9 mouse cellular contexts compared by ENCODE assay signal in genomic region chr8:110938882-110939589, GRCm38 (mm10). TPM values are rescaled to one million over a fixed set of nuclear protein-coding genes. Genes with fewer than 3 reads are reported as not detected.
DNase-seq lines count a peak whose midpoint lies in the region; ATAC-seq lines count a peak whose summit lies in the region.
"Had no signal": no experiment of that assay in that cellular context is flagged by ENCODE, and none has a peak within 500 bp of the region (broad histone marks: within the 10 kb centered on the region; RNA-seq: fewer than 3 reads in every experiment).

No protein-coding gene starts in this region.

- DNase-seq in gastrocnemius, adult 18-20 months (ENCODE audit: low spot score), result peak; percentile 59
- DNase-seq in gastrocnemius, postnatal 14 days, result no peak
- DNase-seq in heart, postnatal 25 days (ENCODE audit: low spot score), result peak; percentile 49
- DNase-seq in left cerebral cortex, adult 9 months (ENCODE audit: low spot score in 2 of 2), result peak; percentile 76 to 82
- DNase-seq in embryo, embryonic 10 days (ENCODE audit: low spot score), result no peak

- no peak overlapping the region for H3K4me2 ChIP-seq in embryonic facial prominence, embryonic 15.5 days (replicated peaks)
- H3K4me2 ChIP-seq: limb, embryonic 12.5 days had no signal

- intact Hi-C loops in gastrocnemius, postnatal 14 days (cut with DNase I; ENCODE audit: low total_unique reads), result no loop called here
- intact Hi-C loops in heart, postnatal 25 days (cut with DNase I), result no loop called here

- WGBS in embryonic facial prominence, embryonic 15.5 days, result 47% methylated on average over 6 of the region's 6 CpGs

- no peaks in the 10 kb centered on the region for H3K27me3 ChIP-seq in embryonic facial prominence, embryonic 15.5 days
- H3K27me3 ChIP-seq: limb, embryonic 12.5 days had no signal

- H3K9me3 ChIP-seq in embryonic facial prominence, embryonic 15.5 days (replicated peaks), result no peaks in the 10 kb centered on the region
- H3K9me3 ChIP-seq: limb, embryonic 12.5 days had no signal

- no peak overlapping the region for H3K9ac ChIP-seq in embryonic facial prominence, embryonic 15.5 days
- H3K9ac ChIP-seq: limb, embryonic 12.5 days had no signal

- H3K4me1 ChIP-seq in embryonic facial prominence, embryonic 15.5 days, result peaks cover 26% of the 10 kb centered on the region

- peak overlapping the region; percentile 61 for H3K27ac ChIP-seq in embryonic facial prominence, embryonic 15.5 days (replicated peaks)
- H3K27ac ChIP-seq: limb, embryonic 12.5 days had no signal

- H3K4me3 ChIP-seq in embryonic facial prominence, embryonic 15.5 days (replicated peaks), result no peak overlapping the region
- H3K4me3 ChIP-seq: limb, embryonic 12.5 days had no signal

- peaks cover 3% of the 10 kb centered on the region; the same call in 1 of the 2 replicates for H3K36me3 ChIP-seq in embryonic facial prominence, embryonic 15.5 days

- ATAC-seq in activated CD4-positive, CD25-positive, alpha-beta regulatory T cell, adult 4 months, result peak; percentile 97
- ATAC-seq in embryonic facial prominence, embryonic 15.5 days (ENCODE audit: insufficient number of reproducible peaks, low FRiP score, low TSS enrichment, low read depth), result peak; percentile 63; the same call in 1 of the 2 replicates
- ATAC-seq in monocyte, adult 5-6 weeks (replicated peaks; ENCODE audit: insufficient number of reproducible peaks, low FRiP score, low TSS enrichment, poor library complexity, severe bottlenecking), result 0 out of 2 replicates have a peak, but pooled peaks have one; percentile 42

RNA-seq across cellular contexts. Expression of gene St3gal2, which starts 19.3 kb away (rescaled TPM):
- 10 to 100 TPM; 45.6 to 54.6 TPM for total RNA-seq in gastrocnemius, adult 18-20 months (2021)
- 10 to 100 TPM; 32.0 to 35.6 TPM for total RNA-seq in gastrocnemius, postnatal 14 days (2021)
- polyA plus RNA-seq in activated CD4-positive, CD25-positive, alpha-beta regulatory T cell, adult 4 months (2017; shearing (Covaris generic)), result 10 to 100 TPM in 1 of 2 experiments, 1 to 10 TPM in 1; 8.7 to 10.1 TPM
- 32.6 and 34.8 TPM in 2 replicates for polyA plus RNA-seq in embryonic facial prominence, embryonic 15.5 days (2015; fragmentation: Nextera tagmentation; extraction: Ambion mirVana)
- 10 to 100 TPM; 22.9 to 29.4 TPM for total RNA-seq in heart, postnatal 25 days (2021)
- 3.6 to 10.5 TPM (median 5.7 TPM) in 3 replicates for total RNA-seq in monocyte, adult 5-6 weeks (2017)

RNA-seq across cellular contexts. Expression of gene Fuk, which starts 36.7 kb away (rescaled TPM):
- 1 to 10 TPM; 3.6 to 4.4 TPM for total RNA-seq in gastrocnemius, adult 18-20 months (2021)
- 1 to 10 TPM; 3.3 to 4.1 TPM for total RNA-seq in gastrocnemius, postnatal 14 days (2021)
- 1 to 10 TPM; 1.9 to 2.3 TPM for polyA plus RNA-seq in activated CD4-positive, CD25-positive, alpha-beta regulatory T cell, adult 4 months (2017; shearing (Covaris generic))
- 11.2 and 11.7 TPM in 2 replicates for polyA plus RNA-seq in embryonic facial prominence, embryonic 15.5 days (2015; fragmentation: Nextera tagmentation; extraction: Ambion mirVana)
- 1 to 10 TPM; 4.6 to 5.4 TPM for total RNA-seq in heart, postnatal 25 days (2021)
- 2.9 to 7.2 TPM (median 2.9 TPM) in 3 replicates for total RNA-seq in monocyte, adult 5-6 weeks (2017)

RNA-seq across cellular contexts. Expression of gene Ddx19a, which starts 58.6 kb away (rescaled TPM):
- total RNA-seq in gastrocnemius, adult 18-20 months (2021), result 10 to 100 TPM; 27.2 to 31.8 TPM
- total RNA-seq in gastrocnemius, postnatal 14 days (2021), result 10 to 100 TPM; 29.8 to 31.2 TPM
- polyA plus RNA-seq in activated CD4-positive, CD25-positive, alpha-beta regulatory T cell, adult 4 months (2017; shearing (Covaris generic)), result 10 to 100 TPM; 13.2 to 14.0 TPM
- 13.7 and 15.7 TPM in 2 replicates for polyA plus RNA-seq in embryonic facial prominence, embryonic 15.5 days (2015; fragmentation: Nextera tagmentation; extraction: Ambion mirVana)
- 10 to 100 TPM; 33.2 to 33.3 TPM for total RNA-seq in heart, postnatal 25 days (2021)
- total RNA-seq in monocyte, adult 5-6 weeks (2017), result 26.0 to 30.5 TPM (median 27.2 TPM) in 3 replicates

Comparison
In these comparisons a context has a peak if more than half of its experiments do, and no peak if none do; other contexts are left out.
1. DNase-seq: peak in gastrocnemius, adult 18-20 months (single experiment), heart, postnatal 25 days (single experiment) and left cerebral cortex, adult 9 months (2 of 2); none in gastrocnemius, postnatal 14 days (single experiment) and embryo, embryonic 10 days (single experiment).
2. ATAC-seq: peak in every context shown above with its lines; median percentile 97 in activated CD4-positive, CD25-positive, alpha-beta regulatory T cell, adult 4 months; 63 in embryonic facial prominence, embryonic 15.5 days; 42 in monocyte, adult 5-6 weeks.